Mouse (Mus musculus) ES-E14 (cell line): ENCODE data around the gene Rnf216. TPM values are rescaled to one million over a fixed set of nuclear protein-coding genes. Genes with fewer than 3 reads are reported as not detected.

Source experiments
- DNase-seq: peaks from one replicate; pipeline ENCODE4 v3.0.0-alpha.2; 2013; ENCODE audit warnings: low read depth, low spot score
- H3K27ac ChIP-seq: 2 replicates; pipeline ENCODE4 v1.5.1; 2012; ENCODE audit warnings: low read depth, mild to moderate bottlenecking, low read length, moderate library complexity, mixed read lengths; ENCODE audit not compliant: poor library complexity, insufficient read depth, severe bottlenecking
- H3K36me3 ChIP-seq: 2 replicates; pipeline ENCODE4 v1.6.1; 2012; ENCODE audit warnings: mild to moderate bottlenecking, low read length, moderate library complexity, mixed read lengths; ENCODE audit not compliant: control insufficient read depth, poor library complexity, insufficient read depth, severe bottlenecking
- H3K4me1 ChIP-seq, 2 experiments: fragments of 150-350 bp in 1 of 2; sonication (generic) in 1 of 2; 2 replicates each; pipeline ENCODE4 v1.6.1; 2012; ENCODE audit warnings: low read length in 2 of 2, mild to moderate bottlenecking in 1 of 2, mixed read lengths in 1 of 2; ENCODE audit not compliant: control insufficient read depth in 2 of 2, insufficient read depth in 2 of 2, poor library complexity in 1 of 2
- H3K4me3 ChIP-seq, 2 experiments: fragments of 150-350 bp in 1 of 2; sonication (generic) in 1 of 2; 2 replicates each; pipeline ENCODE4 v1.5.1; 2012; ENCODE audit warnings: low read length in 2 of 2, low read depth in 1 of 2, mild to moderate bottlenecking in 1 of 2, mixed read lengths in 1 of 2; ENCODE audit not compliant: insufficient read depth in 1 of 2, poor library complexity in 1 of 2, severe bottlenecking in 1 of 2
- H3K9ac ChIP-seq: 2 replicates; pipeline ENCODE4 v1.6.1; 2012; ENCODE audit warnings: low read depth, mild to moderate bottlenecking, low read length, mixed read lengths; ENCODE audit not compliant: poor library complexity, insufficient read depth, severe bottlenecking
- H3K9me3 ChIP-seq: fragments of 150-350 bp; sonication (generic); 2 replicates; pipeline ENCODE4 v1.6.1; 2012; ENCODE audit warnings: low read depth, mild to moderate bottlenecking, low read length; ENCODE audit not compliant: control insufficient read depth, insufficient read depth
- ZC3H11A ChIP-seq: IDR thresholded peaks from 2 replicates; pipeline ENCODE4 v1.6.1; 2012; ENCODE audit warnings: low read depth, mild to moderate bottlenecking, inconsistent platforms, low read length, borderline replicate concordance
- ZNF384 ChIP-seq: IDR thresholded peaks from 2 replicates; pipeline ENCODE4 v1.6.1; 2012; ENCODE audit warnings: low read depth, low read length, inconsistent platforms
- in situ Hi-C, 2 experiments: fragments of 600-800 bp; cut with MboI; formaldehyde crosslinking; loops; one replicate each; pipeline ENCODE4 v1.15.1; 2025; ENCODE audit warnings: low sequenced_read_pairs in 2 of 2, inconsistent platforms in 1 of 2; ENCODE audit not compliant: unreplicated experiment in 2 of 2
- total RNA-seq: library from RNA; depleted of rRNA; stranded (reverse); fragments of 300-350 nt; gene quantifications from 2 replicates; pipeline ENCODE4 v1.2.3, GENCODE M21; 2012; rRNA removed

The Rnf216 gene
- total RNA-seq, 1 experiment = 23.8 TPM

DNA sequence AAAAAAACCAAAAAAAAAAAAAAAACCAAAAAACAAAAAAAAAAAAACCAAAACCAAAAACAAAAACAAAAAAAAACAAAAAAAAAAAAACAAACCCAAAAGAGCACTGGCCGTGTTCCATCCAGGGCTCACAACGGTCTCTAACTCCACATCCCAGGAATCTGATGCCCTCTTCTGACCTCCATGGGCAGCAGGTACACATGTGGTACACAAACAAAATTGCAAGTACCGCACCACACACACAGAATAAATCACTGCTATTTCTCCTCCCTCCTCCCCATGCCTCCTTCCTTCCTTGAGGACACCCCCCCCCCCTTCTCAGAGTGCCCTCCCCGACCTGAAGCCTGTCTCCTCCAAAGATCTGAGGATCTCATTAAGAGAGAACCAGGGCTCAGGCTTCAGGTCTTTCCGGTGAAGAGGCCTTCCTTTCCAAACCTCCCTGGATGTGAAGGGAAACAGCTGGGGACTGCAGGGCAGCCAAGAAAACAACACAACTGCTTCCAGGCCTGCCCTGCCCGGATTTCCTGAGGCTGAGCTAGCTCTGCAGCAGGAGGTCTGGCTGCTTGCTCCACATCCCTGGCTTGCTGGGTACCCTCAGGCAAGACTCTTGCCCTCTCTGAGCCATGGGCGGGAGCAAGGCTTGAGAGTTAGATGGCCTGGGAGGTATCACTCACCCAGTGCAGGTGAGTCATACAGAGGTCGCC, 167.7 kb downstream of the Rnf216 start:
- H3K36me3 ChIP-seq = no peaks in the 10 kb centered on the region
- DNase-seq = no peak

More for the DNA sequence above, 167.7 kb downstream of the Rnf216 start:
- TF ChIP-seq ZNF384 (peak; percentile 1; the same call in 1 of the 2 replicates), ZC3H11A (no peak)
- no peak overlapping the region for H3K9ac ChIP-seq
- H3K27ac ChIP-seq = no peak overlapping the region
- in situ Hi-C loops = no loop called here
- H3K4me1 ChIP-seq = peaks cover 2 to 12% of the 10 kb centered on the region in 2 experiments; a peak in 2 of 4 replicates
- no peaks in the 10 kb centered on the region for H3K9me3 ChIP-seq
- H3K4me3 ChIP-seq = no peak overlapping the region

Other genes with a start within 250 kb of the Rnf216 start
- 20.1 and 27.1 TPM in 2 replicates for gene Fbxl18, start 217.6 kb downstream of the Rnf216 start, total RNA-seq
- gene Actb, start 206.2 kb downstream of the Rnf216 start, total RNA-seq = 3,755 and 4,692 TPM in 2 replicates
- gene Fscn1, start 152.7 kb downstream of the Rnf216 start, total RNA-seq = 161 and 310 TPM in 2 replicates
- gene Olfr718-ps1, start 34.6 kb upstream of the Rnf216 start, total RNA-seq = 0.05 and 0.36 TPM in 2 replicates
- gene Rbak, start 67.8 kb upstream of the Rnf216 start, total RNA-seq = 11.2 and 11.5 TPM in 2 replicates
- 0.45 and 0.48 TPM in 2 replicates for gene Spdye4b, start 68.0 kb upstream of the Rnf216 start, total RNA-seq
- gene Spdye4a, start 113.9 kb upstream of the Rnf216 start, total RNA-seq = not detected in 2 replicates
- 8.6 and 9.4 TPM in 2 replicates for gene Zfp12, start 122.2 kb upstream of the Rnf216 start, total RNA-seq
- 1.6 and 2.7 TPM in 2 replicates for gene Zfp316, start 157.0 kb upstream of the Rnf216 start, total RNA-seq
- gene Zfp853, start 180.6 kb upstream of the Rnf216 start, total RNA-seq = 0.67 and 0.69 TPM in 2 replicates
- gene E130309D02Rik, start 202.4 kb upstream of the Rnf216 start, total RNA-seq = 17.9 and 20.2 TPM in 2 replicates
- 27.7 and 29.3 TPM in 2 replicates for gene Zdhhc4, start 216.3 kb upstream of the Rnf216 start, total RNA-seq
- 0.16 and 0.58 TPM in 2 replicates for gene Grid2ip, start 244.3 kb upstream of the Rnf216 start, total RNA-seq